Mouse (Mus musculus) bone marrow macrophage, adult 2 months (primary cell): ENCODE measurements around the gene Itgal. TPM values are rescaled to one million over a fixed set of nuclear protein-coding genes. Genes with fewer than 3 reads are reported as not detected.
A peak's percentile ranks its signal among the peaks of the same experiment; 100 is the strongest.
"Not testable (repeated sequence)": the region's sequence is repeated elsewhere in the genome, so short reads cannot be mapped to it uniquely, and the experiment has no call there.

Experiments
- H3K27ac ChIP-seq: 2 replicates; pipeline ENCODE4 v1.5.1; 2012; ENCODE audit warnings: low read depth, low read length; ENCODE audit not compliant: insufficient read depth
- H3K4me1 ChIP-seq: 2 replicates; pipeline ENCODE4 v1.6.1; 2012; ENCODE audit warnings: low read length; ENCODE audit not compliant: control insufficient read depth, insufficient read depth
- H3K4me3 ChIP-seq: 2 replicates; pipeline ENCODE4 v1.5.1; 2012; ENCODE audit warnings: mild to moderate bottlenecking, low read length, moderate library complexity; ENCODE audit not compliant: insufficient read depth
- CTCF ChIP-seq: IDR thresholded peaks from 2 replicates; pipeline ENCODE4 v1.5.1; 2012; ENCODE audit warnings: low read depth, mild to moderate bottlenecking, low read length, moderate library complexity
- POLR2A ChIP-seq: IDR thresholded peaks from 2 replicates; pipeline ENCODE4 v1.6.1; 2012; ENCODE audit warnings: mild to moderate bottlenecking, low read depth, low read length, borderline replicate concordance
- polyA plus RNA-seq: library from polyadenylated mRNA; stranded (reverse); fragments of >200 nt; gene quantifications from 2 replicates; pipeline ENCODE4 v1.2.4, GENCODE M21; 2012; ENCODE audit not compliant: missing spikeins, insufficient read depth, insufficient read length

Itgal gene
- polyA plus RNA-seq, 1 experiment, result 49.7 TPM

DNA sequence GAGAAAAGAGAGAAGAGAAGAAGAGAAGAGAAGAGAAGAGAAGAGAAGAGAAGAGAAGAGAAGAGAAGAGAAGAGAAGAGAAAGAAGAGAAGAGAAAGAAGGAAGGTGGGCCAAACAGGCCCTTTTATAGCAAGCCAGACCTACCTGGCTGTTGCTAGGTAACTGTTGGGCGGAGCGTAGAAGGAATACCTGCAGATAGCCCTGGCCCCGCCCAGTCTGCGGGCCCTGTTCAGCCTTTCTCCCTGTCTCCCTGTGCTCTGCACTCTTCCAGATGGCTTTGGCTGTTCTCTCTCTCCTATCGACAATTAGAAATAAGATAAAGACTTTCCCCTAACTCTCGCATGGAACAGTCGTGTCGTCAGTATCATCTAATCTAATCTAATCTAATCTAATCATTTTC lies 50.6 kb downstream of the Itgal start:
- no peaks in the 10 kb centered on the region for H3K4me1 ChIP-seq
- no peak for TF ChIP-seq POLR2A
- H3K27ac ChIP-seq, result no peak overlapping the region
- H3K4me3 ChIP-seq, result no peak overlapping the region

DNA sequence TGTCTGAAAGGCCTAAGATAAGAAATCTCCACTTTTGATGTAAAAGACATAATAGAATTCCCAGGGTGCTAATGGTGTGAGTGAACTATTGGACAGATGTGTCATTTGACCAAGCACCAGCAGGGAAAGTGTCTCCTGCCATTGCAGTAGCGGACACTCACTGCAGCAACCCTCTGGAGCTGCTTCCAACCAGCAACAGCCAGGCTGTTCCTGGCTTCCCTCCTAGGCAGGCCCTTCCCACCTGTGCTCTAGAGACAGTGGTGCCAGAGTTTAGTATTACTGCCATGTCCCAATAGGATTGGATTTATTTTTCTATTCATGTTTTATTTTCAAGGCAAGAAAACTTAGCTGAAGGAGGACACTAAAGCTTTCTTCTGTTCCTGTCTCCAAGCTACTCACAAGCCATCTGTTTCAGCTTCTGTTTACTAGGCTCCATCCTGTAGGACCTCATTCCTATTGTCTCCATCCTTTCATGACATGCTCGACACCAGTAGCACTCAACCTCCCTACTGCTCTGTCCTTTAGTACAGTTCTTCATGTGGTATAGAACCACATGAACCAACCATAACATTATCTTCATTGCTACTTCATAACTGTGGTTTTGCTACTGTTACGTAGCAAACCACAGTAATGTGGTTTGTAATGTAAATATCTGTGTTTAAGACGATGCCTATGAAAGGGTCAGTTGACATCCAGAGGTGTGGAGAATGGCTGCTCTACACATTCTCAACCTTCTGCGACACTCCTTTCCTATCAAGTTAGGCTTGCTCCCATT lies 55.4 kb downstream of the Itgal start:
- Histone ChIP-seq H3K4me1 (peaks cover 2% of the 10 kb centered on the region; the same call in 1 of the 2 replicates), H3K4me3 (no peak overlapping the region), H3K27ac (no peak overlapping the region)
- TF ChIP-seq POLR2A (no peak), CTCF (no peak)

DNA sequence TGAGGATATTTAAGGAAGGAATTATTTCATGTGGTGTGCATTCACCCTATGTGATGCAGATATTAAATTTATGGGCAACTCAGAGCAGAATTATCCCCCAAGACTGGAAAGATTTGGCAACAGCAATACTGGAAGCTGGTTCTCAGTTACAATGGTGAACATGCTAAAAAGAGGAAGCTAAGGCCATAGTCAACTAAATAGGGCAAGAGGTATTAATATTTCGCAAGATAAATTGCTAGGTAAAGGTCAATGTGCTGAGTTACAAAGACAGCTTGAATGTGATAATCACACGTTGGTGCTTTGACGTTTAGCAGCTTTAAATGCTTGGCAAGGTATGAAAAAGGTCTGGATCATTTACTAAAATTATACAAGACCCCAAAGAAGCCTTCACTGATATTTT lies 59.7 kb downstream of the Itgal start:
- peaks cover 2% of the 10 kb centered on the region; the same call in 1 of the 2 replicates for H3K4me1 ChIP-seq
- H3K27ac ChIP-seq, result no peak overlapping the region
- TF ChIP-seq CTCF (no peak), POLR2A (no peak)
- no peak overlapping the region for H3K4me3 ChIP-seq

DNA sequence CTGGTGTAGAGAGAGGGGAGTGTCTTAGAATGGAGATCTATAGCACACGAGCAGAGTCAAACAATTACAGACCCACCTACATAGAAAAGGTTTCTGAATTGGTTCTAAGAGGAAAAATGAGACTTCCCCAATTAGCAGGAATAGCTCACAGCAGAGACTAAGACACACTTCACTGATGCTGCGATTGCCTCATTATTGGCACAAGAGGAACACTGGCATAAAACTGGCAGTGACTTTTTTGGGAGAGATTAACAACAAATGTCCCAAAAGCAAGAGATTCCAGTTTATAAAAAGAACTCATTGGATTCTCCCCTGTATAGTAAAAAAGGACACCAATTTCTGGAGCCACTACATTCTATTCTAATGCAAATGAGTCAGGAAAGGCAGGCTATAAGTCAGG lies 61.8 kb downstream of the Itgal start:
- Histone ChIP-seq H3K27ac (no peak overlapping the region), H3K4me1 (peaks cover 2% of the 10 kb centered on the region; the same call in 1 of the 2 replicates), H3K4me3 (no peak overlapping the region)
- TF ChIP-seq POLR2A (no peak), CTCF (no peak)

DNA sequence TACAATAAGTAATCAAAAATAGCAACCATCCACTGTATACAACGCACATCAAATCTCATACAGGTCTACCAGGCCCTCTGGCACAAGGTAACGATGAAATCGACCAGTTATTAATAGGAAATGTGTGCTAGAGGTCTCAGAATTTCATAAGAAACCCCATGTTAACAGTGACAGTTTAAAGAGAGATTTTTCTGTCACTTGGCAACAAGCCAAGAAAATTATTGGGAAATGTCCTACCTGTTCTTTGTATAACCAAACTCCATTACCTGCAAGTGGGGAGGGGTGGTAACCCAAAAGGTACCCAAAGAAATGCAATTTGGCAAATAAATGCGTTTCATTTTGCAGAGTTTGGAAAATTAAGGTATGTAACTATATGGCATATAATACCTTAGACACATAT lies 62.4 kb downstream of the Itgal start:
- peaks cover 2% of the 10 kb centered on the region; the same call in 1 of the 2 replicates for H3K4me1 ChIP-seq
- TF ChIP-seq POLR2A (no peak), CTCF (no peak)
- H3K4me3 ChIP-seq, result no peak overlapping the region
- H3K27ac ChIP-seq, result no peak overlapping the region

DNA sequence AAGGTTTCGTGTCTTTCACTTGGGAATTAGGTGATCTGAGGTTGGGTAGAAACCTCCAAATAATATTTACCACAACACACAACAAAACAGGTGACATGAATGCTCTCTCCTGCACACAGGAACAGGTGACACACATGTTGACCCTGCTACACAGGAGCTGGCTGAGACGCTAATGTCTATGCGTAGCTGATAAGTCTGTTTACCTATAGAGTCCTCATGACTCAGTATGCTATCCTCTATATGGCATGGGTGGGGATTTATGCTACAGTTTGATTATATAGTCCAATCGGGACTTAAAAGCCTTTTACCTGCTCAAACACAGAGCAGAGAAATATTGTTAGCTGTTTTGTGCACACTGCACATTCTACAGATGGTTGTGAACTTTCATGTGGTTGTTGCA lies 64.2 kb downstream of the Itgal start:
- Histone ChIP-seq H3K4me3 (no peak overlapping the region), H3K27ac (no peak overlapping the region), H3K4me1 (peaks cover 2% of the 10 kb centered on the region; the same call in 1 of the 2 replicates)
- TF ChIP-seq CTCF, result no peak
- no peak for TF ChIP-seq POLR2A

DNA sequence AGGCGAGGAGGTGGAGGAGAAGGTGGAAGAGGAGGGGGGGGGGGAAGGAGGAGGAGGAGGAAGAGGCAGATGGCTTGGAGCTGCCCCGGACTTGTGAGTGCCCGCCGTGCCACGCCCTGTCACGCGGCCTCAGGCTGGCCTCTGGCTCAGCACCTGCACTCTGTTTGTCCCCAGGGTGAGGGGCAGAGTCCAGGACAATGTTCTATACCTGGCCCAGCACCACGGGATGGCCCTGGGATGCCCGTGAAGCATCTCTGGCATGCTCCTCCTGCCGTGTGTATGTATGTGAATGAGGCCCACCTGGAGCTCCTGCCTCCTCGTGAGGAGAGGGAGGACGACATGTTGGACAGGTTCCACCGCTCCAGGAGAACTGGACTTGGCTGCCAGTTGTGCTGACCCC lies 65.4 kb downstream of the Itgal start:
- Histone ChIP-seq H3K4me3 (no peak overlapping the region), H3K27ac (no peak overlapping the region), H3K4me1 (no peaks in the 10 kb centered on the region)
- TF ChIP-seq POLR2A (no peak), CTCF (no peak)

DNA sequence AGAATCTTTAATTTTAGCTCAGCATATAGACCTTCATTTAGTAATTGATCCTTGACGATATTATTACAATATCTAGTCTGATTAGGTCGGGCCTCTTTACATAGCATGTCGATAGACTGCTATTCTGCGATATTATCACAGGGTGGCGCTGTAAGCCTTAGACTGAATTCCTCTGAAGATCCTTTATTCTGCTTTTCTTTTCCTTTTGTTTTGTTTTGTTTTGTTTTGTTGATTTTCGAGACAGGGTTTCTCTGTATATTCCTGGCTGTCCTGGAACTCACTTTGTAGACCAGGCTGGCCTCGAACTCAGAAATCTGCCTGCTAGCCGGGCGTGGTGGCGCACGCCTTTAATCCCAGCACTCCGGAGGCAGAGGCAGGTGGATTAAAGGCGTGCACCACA lies 66.4 kb downstream of the Itgal start:
- not testable (repeated sequence) for H3K4me1 ChIP-seq, H3K27ac ChIP-seq, H3K4me3 ChIP-seq
- 0 out of 2 replicates have a peak, but pooled peaks have one; percentile 18 for TF ChIP-seq CTCF

DNA sequence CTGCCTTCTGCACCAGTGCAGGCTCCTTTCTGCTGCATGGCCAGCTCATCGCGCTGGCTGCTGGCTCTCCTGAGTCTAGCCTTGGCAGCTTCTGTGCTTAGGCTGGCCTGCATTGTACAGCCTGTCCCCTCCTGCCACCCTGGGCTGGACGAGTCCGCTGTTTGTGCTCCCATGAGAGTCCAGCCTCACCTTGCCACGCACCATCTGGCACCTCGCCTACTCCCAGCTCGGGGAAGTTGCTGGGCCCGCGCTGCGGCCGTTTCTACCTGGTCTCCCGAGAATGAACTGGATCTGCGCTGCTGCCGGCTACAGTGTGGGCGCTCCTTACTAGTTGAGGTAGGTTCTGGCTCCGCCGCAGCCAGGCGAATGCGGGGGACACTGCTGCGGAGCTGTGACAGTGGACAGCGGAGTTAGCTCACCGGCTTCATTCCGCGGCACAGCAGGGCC lies 67.4 kb downstream of the Itgal start:
- Histone ChIP-seq H3K27ac (no peak overlapping the region), H3K4me3 (no peak overlapping the region), H3K4me1 (no peaks in the 10 kb centered on the region)
- no peak for TF ChIP-seq CTCF
- TF ChIP-seq POLR2A, result no peak

DNA sequence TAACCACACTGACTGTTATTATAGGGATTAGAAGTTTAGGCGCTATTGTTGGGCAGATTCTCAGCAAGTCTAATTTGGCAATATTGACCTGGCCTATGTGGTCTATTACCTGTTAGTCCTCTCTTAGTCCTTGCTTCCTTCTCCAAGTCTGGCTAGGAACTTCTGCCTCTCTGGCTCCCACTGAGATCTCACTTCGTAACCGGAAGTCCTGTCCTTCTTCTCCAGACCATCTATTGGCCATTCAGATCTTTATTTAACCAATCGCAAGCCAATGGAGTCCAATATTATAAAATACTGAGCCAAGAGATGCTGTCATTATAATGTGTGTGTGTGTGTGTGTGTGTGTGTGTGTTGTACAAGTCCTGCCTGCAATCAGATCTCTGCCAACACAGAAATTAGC lies 68.1 kb downstream of the Itgal start:
- H3K4me3 ChIP-seq, result no peak overlapping the region

DNA sequence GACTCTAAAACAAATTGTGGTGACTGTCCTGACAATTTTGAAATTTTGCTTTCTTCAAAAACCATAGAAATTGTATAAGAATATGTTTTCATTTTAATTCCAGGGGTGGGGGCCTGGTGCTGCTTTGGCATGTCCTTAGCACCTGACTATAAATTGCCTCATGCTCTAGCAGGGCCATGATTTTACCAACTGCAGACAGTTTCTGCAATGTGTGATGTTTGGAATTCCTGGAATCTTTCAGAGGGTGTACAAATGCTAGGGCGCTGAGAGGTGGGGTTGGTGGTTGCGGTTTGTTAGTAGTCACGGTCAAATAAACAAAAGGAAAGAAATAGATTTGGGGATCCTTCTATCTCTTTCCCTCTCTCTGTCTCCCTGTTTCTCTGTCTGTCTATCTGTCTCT lies 70.2 kb downstream of the Itgal start:
- Histone ChIP-seq H3K4me3 (no peak overlapping the region), H3K27ac (no peak overlapping the region)
- TF ChIP-seq CTCF (no peak), POLR2A (no peak)

More for the DNA sequence above, 68.1 kb downstream of the Itgal start:
- Histone ChIP-seq H3K27ac (no peak overlapping the region), H3K4me1 (no peaks in the 10 kb centered on the region)
- TF ChIP-seq POLR2A (no peak), CTCF (no peak)

More for the DNA sequence above, 70.2 kb downstream of the Itgal start:
- H3K4me1 ChIP-seq, result no peaks in the 10 kb centered on the region
